Mouse (Mus musculus): ENCODE results near the gene Pnkd.

DNA sequence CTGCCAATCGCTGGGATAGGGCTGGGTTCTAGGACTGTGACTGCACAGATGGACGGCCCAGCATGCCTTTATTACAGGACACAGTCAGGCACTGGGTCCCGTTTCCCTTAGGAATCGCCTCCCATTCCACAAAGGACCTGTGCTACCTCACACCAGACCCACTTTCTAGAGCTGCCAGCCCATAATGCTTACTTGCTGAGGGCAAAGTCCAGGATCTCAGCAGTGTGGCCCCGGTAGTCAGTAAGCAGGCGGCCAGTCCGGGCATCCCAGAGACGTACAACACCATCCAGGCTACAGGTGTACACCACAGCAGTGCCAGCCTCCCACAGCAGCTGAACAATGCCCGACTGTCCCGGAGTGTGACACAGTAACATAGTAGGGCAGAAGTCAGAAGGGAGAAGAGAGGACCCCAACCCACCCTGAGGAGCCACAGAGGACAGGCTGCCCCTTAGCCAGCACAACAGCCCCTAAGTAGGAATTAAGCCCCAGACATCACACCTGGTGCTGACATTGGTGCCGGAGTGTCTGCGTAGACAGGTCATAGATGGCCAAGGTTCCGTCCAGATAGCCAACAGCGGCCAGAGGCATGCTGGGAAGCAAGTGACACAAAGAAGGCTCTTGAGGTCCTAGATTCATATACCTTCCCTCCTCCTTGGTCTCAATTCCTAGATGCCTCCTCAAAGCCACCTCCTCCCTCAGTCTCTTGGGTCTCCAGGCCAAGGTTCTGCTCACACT lies 4.0 kb upstream of the Pnkd start:
- TF ChIP-seq CTCF (IDR thresholded peaks at IDR 0.05; ENCODE audit: low read depth) (no peak), EP300 (IDR thresholded peaks at IDR 0.05; ENCODE audit: low read depth) (no peak)

Data from heart, postnatal 0 days (tissue).